Mouse (Mus musculus) spleen, postnatal 10 days (tissue): ENCODE results near the gene Naa15.
"Not testable (repeated sequence)": the region's sequence is repeated elsewhere in the genome, so short reads cannot be mapped to it uniquely, and the experiment has no call there.

Experiments
- DNase-seq, 2 experiments: peaks; one replicate each; pipeline ENCODE4 v3.0.0; 2021 to 2022; ENCODE audit warnings: low spot score in 2 of 2

Naa15 gene

GRCm38 (mm10) chr3:51415098-51416072, at the start of gene Naa15:
Gene Naa15, plus strand, starts transcription at chr3:51415148.
- peak; percentile 89 to 97 for DNase-seq

DNA sequence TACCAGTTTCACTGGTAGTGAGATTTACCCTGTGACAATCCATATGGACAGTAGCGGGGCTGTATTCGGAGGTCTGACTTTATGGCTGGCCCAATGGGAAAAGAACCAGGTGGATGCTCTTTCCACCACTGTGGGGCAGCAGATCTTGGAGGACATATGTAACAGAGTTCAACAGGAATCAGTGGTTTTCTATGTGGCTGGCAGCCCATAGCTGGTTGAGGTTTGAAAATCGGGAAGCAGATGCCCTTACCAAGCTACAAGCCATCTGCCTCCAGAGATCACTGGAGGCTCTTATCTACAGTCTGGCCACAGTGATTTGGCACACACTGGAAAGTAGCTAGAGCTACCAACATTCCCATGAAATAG, 49.4 kb upstream of the Naa15 start:
- no peak for DNase-seq

GRCm38 (mm10) chr3:51366926-51367325, 48.0 kb upstream of the Naa15 start:
- no peak for DNase-seq

DNA sequence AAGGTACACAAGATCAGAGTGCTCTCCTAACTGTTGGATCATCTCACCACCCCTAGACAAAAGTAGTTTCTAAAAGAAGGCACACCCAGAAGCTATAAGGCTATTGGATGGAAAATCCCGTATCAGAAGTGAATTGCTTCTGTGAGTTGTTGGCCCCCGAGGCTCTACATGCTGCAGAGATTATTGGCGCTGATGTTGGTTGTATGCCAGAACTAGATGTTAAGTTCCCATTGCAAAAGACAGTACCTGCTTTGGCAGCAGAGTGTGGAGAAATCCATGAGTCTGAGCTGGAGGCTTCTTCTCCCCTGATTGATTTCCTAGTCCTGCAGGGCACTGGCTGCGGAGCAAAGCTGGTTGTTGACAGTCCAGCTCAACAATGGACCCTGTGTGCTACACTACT, 46.9 kb upstream of the Naa15 start:
- DNase-seq = no peak

DNA sequence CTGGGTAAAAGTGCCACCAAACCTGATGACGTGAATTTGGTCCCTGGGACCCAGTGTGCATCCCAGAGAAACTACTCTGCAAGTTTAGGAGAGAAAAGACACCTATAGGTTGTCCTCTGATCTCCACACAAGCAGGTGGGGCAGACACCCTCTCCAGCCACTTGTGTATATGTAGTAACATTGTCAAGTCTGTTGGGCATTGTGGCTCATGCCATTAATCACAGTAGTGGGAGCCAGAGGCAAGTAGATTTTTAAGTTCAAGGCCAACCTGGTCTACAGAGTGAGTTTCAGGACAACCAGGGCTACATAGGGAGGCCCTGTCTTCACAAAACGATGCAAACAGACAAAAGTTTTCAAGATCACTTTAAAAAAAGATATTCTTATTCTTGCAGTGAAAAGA, 43.1 kb upstream of the Naa15 start:
- no peak for DNase-seq

GRCm38 (mm10) chr3:51372883-51373282, 42.1 kb upstream of the Naa15 start:
- DNase-seq = no peak

- DNase-seq = no peak
These were observed 41.4 kb upstream of the Naa15 start for GRCm38 (mm10) chr3:51373544-51373943.

DNA sequence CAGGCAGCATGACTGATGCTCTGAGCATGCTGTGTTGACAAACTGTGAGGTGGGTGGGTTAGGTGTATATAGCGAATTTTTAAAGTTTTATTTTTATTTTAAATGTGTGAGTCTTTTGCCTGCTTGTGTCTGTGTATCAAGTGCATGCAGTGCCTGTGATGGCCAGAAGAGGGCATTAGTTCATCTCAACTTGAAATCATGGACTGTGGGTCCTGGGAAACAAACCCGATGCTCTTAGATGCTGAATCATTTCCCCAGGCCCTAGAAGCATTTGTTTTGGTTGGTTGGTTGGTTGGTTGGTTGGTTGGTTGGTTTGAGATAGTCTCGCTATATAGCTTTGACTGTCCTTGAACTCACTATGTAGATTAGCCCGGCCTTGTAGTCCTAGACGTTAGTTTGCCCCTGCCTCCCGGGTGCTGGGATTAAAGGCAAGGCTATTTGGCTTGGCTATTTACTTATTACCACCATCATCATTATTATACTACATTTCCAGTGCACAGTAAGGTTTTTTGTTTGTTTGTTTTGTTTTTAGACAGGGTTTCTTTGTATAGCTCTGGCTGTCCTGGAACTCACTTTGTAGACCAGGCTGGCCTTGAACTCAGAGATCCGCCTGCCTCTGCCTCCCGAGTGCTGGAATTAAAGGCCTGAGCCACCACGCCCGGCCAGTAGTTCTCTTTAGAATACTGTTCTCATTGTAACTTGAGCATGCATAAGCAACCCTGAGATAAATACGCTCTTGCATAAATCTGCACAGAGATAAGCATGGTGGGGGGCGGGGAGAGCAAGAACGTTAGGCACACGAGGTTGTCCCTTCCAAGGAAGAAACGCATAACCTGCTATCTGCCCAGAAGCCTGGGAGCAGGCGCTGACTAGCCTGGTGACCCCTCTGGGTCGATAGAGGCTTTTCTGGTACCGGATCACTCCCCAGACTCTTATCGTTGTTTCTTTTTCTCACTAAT, 39.4 kb upstream of the Naa15 start:
- peak; percentile 41 to 76 for DNase-seq

DNA sequence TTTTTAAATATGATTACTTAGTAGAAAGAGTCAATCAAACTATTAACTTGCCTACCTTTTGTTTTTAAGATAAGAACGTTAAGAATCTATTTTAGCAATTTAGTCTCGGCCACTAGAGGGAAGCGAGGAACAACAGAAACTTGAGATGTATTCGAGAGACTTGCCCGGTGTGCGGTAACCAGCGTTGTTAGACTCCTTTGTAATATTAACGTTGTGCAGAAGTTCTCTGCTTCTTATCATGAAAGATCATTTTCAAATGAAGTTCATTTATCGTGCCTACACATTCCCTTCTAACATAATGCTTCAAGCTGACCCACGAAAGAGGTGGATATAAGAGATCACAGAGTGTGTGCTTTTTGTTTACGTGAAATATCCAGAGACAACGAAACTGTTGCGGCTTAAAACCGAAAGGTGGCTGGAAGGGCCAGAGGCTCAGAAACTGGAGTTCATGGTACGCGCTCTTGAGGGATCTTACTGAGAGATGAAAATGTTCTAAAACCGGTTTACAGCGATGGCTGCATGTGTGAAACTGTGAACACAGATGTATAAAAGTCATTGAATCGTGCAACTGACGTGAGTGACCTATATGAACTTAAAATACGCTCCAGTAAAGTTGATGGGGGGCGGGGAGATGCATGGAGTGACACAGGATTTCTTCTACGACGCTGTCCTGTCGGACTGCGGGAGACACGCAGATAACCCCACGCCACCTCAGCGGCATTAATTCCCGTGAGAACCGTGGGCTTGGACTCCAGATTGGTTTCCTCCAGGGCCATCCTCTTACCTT, 36.9 kb upstream of the Naa15 start:
- peak in 1 of 2 experiments; percentile 38 for DNase-seq

DNA sequence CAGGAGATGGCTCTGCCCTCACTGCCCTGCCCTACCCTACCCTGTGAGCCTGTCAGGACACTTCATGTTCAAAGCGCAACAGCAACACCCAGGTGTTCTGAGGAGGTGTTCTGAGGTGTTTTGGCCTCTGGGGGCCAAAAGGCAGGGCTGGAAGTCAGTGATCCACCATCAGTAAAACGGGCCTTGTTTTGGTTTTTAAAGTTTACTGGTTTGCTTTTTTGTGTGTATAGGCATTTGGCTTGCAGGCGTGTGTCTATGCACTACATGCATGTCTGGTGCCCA, 36.3 kb upstream of the Naa15 start:
- no peak for DNase-seq

GRCm38 (mm10) chr3:51379786-51380659, 34.9 kb upstream of the Naa15 start:
- DNase-seq = no peak

DNA sequence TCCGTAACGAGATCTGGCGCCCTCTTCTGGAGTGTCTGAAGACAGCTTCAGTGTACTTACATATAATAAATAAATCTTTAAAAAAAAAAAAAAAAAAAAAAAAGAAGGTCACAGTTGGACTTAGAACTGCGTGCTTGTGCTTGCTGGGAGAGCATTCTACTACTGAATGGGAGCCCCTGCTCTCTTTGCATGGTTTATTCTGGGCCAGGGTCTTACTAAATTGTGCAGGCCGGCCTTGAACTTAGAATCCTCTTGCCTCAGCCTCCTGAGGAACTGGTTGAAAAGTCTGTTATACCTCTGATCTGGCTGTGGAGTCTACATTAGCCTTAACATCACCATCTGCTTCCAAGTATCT, 34.3 kb upstream of the Naa15 start:
- no peak for DNase-seq

- no peak for DNase-seq
These were observed 31.5 kb upstream of the Naa15 start for GRCm38 (mm10) chr3:51383409-51383808.

GRCm38 (mm10) chr3:51386441-51387133, 28.4 kb upstream of the Naa15 start:
- DNase-seq = no peak

DNA sequence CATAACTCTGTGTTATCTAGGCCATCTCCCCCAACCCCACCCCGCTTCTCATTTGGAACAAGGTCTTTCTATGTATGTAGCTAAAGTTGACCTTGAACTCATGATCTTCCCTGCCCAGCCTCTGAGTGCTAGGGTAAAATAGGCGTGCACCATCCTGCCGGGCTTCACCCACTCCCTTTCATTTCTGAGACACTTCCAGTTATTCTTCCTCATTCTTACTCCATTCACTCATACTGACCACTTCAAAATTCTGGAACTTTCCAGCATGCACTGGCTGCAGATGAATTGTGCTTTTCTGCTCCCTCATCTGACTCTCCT, 27.9 kb upstream of the Naa15 start:
- DNase-seq = no peak

- no peak for DNase-seq
These were observed 27.0 kb upstream of the Naa15 start for GRCm38 (mm10) chr3:51387868-51388381.

GRCm38 (mm10) chr3:51388904-51389303, 26.0 kb upstream of the Naa15 start:
- DNase-seq = no peak

DNA sequence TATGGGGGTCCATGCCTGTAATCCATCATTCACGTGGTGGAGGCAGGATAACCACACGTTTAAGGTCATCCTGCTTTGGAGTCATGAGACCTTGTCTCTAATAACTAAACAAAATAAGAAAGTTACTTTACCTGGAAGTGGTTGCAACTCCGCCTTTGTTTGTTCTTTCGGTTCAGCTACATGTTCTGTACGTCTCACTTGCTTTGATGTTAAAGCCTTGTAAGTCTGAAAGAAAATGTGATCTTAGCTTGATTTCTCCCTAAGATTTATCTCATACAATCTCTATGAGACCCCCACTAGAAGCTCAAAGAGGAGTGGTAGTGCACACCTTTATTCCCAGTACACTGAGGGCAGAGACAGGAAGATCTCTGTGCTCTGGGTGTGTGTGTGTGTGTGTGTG, 23.9 kb upstream of the Naa15 start:
- no peak for DNase-seq

DNA sequence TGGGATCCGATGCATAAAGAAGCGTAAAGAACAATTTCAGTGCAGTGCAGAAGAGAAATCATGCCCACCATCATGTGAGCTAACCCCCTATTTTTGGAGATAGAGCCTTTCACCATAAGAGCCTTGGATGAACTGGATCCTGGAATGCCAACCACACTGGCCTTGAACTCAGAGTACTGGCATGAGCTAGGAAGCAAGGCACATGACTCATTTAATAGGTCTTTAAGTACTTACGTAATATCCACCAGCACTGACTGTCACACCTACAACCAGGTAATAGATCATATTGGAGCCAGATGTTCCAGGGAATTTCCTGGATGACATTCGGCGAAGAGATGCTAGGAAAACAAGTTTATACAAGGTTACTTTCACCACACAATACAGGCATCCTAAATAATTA, 23.4 kb upstream of the Naa15 start:
- no peak for DNase-seq

GRCm38 (mm10) chr3:51393018-51393417, 21.9 kb upstream of the Naa15 start:
- DNase-seq = not testable (repeated sequence)
